Mouse (Mus musculus): ENCODE results near the gene Safb2.
"Not testable (repeated sequence)": the region's sequence is repeated elsewhere in the genome, so short reads cannot be mapped to it uniquely, and the experiment has no call there.

Safb2 gene

GRCm38 (mm10) chr17:56584257-56585130 lies at the start of gene Safb2, which contains the start of gene Safb:
TSS of gene Safb2 (minus strand) at chr17:56584585.
TSS of gene Safb (plus strand) at chr17:56584825.
- peak; percentile 96 to 99 for DNase-seq (ENCODE audit: low spot score in 2 of 2)

- DNase-seq (ENCODE audit: low spot score in 2 of 2): no peak
Measured at GRCm38 (mm10) chr17:56634023-56634422, 49.6 kb upstream of the Safb2 start.

GRCm38 (mm10) chr17:56631807-56632206 lies 47.4 kb upstream of the Safb2 start:
- DNase-seq (ENCODE audit: low spot score in 2 of 2): no peak

- DNase-seq (ENCODE audit: low spot score in 2 of 2): not testable (repeated sequence)
Measured at GRCm38 (mm10) chr17:56629800-56630781, 45.7 kb upstream of the Safb2 start.

GRCm38 (mm10) chr17:56627530-56628277 lies 43.3 kb upstream of the Safb2 start, which contains the start of gene Catsperd:
TSS of gene Catsperd (plus strand) at chr17:56628143.
- peak; percentile 46 to 50 for DNase-seq (ENCODE audit: low spot score in 2 of 2)

GRCm38 (mm10) chr17:56626754-56627470 lies 42.5 kb upstream of the Safb2 start, which contains the start of gene Lonp1:
TSS of gene Lonp1 (minus strand) at chr17:56626887.
- peak; percentile 94 to 96 for DNase-seq (ENCODE audit: low spot score in 2 of 2)

- DNase-seq (ENCODE audit: low spot score in 2 of 2): no peak
Measured at GRCm38 (mm10) chr17:56626260-56626659, 41.9 kb upstream of the Safb2 start.

GRCm38 (mm10) chr17:56625495-56625894 lies 41.1 kb upstream of the Safb2 start:
- DNase-seq (ENCODE audit: low spot score in 2 of 2): no peak

GRCm38 (mm10) chr17:56617628-56618027 lies 33.2 kb upstream of the Safb2 start:
- DNase-seq (ENCODE audit: low spot score in 2 of 2): no peak

GRCm38 (mm10) chr17:56616725-56617124 lies 32.3 kb upstream of the Safb2 start:
- DNase-seq (ENCODE audit: low spot score in 2 of 2): no peak

- DNase-seq (ENCODE audit: low spot score in 2 of 2): no peak
Measured at GRCm38 (mm10) chr17:56615792-56616191, 31.4 kb upstream of the Safb2 start.

GRCm38 (mm10) chr17:56615136-56615784 lies 30.9 kb upstream of the Safb2 start:
- no peak for DNase-seq (ENCODE audit: low spot score in 2 of 2)

- DNase-seq (ENCODE audit: low spot score in 2 of 2): no peak
Measured at GRCm38 (mm10) chr17:56614391-56615135, 30.2 kb upstream of the Safb2 start.

- peak in 1 of 2 experiments; percentile 41 for DNase-seq (ENCODE audit: low spot score in 2 of 2)
Measured at GRCm38 (mm10) chr17:56613893-56614292, 29.5 kb upstream of the Safb2 start.

GRCm38 (mm10) chr17:56613236-56613844 lies 29.0 kb upstream of the Safb2 start, which contains the start of gene Rpl36:
TSS of gene Rpl36 (plus strand) at chr17:56613416.
- peak; percentile 93 to 96 for DNase-seq (ENCODE audit: low spot score in 2 of 2)

- DNase-seq (ENCODE audit: low spot score in 2 of 2): not testable (repeated sequence)
Measured at GRCm38 (mm10) chr17:56612565-56612939, 28.2 kb upstream of the Safb2 start.

- DNase-seq (ENCODE audit: low spot score in 2 of 2): no peak
Measured at GRCm38 (mm10) chr17:56611861-56612564, 27.6 kb upstream of the Safb2 start.

GRCm38 (mm10) chr17:56611323-56611722 lies 26.9 kb upstream of the Safb2 start:
- DNase-seq (ENCODE audit: low spot score in 2 of 2): no peak

Data from urinary bladder, adult 18-20 months (tissue).